Mouse (Mus musculus) layer of hippocampus, adult 11-12 months (tissue): Measurements from ENCODE around the gene Pex16.
A peak's percentile ranks its signal among the peaks of the same experiment; 100 is the strongest.
"Not testable (repeated sequence)": the region's sequence is repeated elsewhere in the genome, so short reads cannot be mapped to it uniquely, and the experiment has no call there.

ENCODE experiments used
- DNase-seq: peaks from one replicate; pipeline ENCODE4 v3.0.0; 2022; ENCODE audit warnings: low spot score

Pex16 gene

DNA sequence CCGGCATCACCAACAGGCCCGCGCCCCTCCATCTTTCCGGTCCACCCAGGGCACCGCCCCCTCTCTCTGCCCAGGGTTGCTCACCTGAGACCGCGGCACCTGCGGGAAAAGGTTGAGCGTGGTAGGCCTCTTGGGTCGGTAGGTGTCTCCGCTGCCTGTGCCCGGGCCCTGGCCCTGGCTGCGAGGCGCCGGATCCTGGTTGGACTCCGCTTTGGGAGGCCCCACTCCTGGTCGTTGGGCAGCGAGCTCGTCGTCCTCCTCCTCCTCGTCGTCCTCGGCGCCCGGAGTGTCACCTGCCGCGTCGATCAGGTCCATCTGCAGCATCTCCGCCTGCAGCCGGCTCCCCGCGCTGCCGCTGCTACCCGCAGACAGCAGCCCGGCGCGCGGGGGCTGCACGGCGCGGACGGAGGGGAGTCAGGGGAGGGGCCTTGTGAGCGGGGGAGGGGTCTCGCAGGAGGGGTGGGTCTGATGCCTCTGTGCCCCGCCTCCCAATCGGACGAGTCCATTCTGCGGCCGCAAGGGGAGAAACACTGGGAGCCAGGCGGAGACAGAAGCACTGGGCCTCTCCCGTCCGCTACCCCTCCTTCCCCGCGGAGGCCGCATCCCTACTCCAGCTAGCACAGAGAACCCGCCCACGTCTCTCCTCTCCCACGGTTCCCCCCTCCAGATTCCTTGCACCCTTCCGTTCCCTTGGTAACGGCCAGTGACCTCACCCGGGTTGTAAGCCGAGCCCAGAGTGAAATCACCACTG lies 14.6 kb downstream of the Pex16 start:
- DNase-seq = peak; percentile 94

DNA sequence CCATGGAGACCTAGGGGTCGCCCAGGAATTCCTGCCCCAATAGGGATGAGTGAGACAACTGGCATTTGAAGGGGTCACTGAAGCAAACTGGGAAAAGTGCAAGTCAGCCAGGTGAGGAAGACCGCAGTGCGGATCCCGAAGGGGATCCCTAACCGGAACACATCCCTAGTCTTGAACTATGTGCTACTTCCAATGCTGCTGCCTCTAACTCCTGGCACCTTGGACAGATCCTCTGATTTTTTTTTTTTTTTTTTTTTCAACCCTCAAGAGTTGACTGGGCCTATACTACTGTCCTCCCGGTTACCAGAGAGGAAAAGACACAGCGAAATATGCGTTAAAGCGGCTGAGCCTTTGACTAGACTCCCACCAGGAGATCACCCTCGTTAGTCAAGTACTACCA lies 15.2 kb downstream of the Pex16 start:
- no peak for DNase-seq

DNA sequence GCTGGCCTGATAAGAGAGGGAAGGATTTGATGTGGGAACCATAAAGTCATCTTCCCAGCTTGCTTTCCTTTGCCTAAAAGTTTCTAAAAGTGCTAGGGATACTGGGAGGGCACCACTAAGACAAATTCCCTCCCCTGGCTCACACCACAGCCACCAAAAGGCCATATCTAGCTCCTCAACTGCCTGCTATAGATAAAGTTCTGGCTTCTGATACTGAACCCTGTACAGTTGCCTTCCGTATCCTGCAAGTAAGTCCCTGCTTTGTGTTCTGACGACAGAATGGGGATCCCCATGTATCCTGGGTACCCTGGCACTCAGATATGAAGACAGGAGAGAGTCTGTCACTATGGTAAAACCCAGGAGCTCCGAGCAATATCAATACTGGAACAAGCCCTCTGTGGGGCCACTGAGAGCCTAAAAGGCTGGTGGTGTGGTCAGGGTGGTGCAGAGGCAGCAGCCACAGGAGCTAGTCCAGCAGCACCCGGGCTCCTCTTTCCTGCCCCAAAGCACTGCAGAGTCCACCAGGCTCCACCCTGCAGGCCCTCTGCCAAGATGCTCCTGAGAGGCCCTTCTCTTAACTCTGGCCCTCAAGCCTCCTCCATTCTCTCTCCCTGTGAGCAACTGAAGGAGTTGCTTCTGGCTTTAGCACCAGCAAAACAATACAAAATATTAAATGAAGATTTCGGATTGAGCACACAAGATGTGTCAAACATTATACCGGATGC lies 15.9 kb downstream of the Pex16 start:
- no peak for DNase-seq

DNA sequence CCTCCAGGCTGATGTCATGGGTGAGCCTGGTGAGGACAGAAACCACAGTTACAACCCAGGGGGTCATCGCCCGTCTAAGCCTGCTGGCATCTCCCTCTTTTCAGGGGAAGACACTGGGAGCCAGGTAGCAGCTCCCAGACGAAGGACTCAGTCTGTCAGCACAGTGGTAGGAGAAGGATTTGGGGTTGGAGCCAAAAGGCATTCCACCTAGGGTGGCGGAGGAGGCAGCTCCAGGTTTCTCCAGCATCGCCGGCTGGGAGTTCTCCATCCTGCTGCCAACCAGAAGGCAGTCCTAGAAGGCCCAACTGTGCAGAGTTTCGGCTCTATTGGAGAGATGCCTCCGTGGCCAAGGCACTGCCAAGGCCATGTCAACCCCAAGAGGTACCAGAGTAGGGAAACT lies 16.6 kb downstream of the Pex16 start:
- no peak for DNase-seq

DNA sequence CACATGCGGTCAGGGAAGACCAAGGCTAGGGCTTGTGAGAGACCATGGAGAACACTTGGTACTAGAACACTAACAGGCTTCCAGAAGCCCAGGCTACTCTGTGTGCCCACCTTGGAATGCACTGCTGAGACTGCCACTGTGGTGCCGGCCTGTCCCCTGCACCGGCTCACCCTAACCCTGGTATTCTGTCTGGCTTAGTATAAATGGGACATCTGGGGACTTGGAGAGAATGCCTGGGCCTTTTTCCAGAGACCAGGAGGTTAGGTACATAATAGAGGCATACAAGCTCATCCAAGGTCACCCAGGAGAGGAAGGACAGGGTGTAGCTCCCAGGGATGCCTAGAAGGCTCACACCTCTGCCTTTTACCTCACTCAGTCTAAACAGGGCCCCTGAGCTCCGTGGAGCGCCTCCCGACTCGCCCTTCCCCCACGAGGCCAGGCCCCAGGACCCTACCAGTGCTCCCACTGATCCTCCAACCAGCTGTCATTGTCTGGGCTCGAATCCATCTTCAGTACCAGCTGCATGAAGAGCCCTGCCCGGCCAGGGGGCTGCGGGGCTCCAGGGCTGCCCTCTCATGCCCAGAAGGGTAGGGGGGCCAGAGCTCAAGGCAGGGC lies 17.3 kb downstream of the Pex16 start:
- no peak for DNase-seq

DNA sequence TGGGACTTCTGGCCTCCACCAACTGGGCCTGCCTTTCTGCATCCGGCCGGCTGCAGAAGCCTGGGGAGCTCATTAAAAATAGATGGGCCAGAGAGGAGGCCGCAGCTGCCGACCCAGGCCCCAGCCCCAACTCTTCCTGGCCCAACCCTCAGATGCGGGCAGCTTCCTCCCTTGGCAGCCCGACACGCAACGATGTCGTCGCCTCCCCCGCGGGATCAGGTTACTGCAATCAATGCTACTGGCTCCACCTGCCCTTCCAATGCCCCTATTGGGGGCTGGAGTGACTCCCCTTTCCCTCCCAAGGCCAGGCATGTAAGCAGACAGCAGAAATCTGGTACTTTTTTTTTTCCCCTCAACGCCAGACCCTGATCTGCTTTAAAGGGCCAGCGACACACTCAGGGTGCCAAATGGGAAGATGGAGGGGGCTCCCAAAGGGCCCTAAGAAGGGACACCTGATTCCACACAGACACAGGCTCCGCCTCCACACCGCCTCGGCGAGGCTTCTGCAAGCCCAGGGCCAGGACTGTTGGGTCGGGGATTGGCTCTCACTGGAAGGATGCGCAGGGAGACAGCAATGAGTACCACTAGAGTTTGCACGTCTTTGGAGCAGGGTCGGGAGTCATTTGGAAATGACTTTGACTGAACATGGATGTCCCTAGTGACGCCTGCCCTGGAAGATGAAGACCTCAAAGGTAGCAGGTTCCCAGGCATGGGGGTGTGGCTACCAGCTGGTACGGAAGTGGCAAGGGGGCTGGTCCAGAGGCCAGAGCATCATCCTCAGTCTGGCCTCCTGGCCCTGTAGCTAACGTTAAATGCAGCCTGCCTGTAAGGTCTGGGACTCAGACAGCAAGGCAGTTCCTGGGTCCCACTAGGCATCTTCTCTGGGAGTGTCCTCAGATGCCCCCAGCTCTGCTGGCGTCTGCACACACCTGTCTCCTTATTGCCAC lies 18.1 kb downstream of the Pex16 start:
- no peak for DNase-seq

DNA sequence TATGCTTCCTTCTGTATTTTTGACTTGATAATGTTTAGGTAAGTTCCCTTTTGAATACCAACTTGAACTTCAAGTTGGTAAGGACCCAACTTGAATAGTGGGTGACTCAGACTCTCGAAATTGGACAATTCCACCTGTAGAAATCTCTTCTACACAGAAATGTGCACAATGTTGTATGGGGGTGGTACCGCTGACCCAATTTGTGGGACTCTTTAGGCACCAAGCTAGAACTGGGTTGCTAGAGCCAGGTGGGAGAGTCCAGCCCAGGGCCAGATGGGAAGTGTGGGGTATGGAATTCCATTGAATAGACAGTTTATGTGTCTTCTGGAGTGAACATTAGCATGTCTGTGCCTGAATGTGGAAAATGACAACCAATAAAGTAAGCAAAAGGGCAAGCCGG lies 21.1 kb downstream of the Pex16 start:
- DNase-seq = no peak

DNA sequence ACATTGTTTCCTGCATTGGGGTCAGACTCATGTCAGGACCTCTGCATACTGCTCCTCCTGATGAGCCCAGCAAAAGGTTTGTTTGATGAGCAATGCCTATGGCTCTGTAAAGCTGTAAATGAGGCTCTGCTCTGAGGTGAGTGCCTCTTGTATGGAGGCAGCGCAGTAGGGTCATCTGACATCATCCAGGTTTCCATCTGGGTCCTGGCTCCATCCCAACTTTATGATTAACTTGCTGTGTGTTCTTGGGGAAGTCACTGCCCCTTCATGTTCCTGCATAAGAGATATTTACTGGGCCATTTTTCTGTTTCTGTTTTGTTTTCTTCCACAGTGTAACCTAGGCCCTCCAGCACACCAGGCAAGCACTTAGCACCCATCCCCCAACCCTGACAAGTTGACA lies 23.0 kb downstream of the Pex16 start:
- DNase-seq = no peak

DNA sequence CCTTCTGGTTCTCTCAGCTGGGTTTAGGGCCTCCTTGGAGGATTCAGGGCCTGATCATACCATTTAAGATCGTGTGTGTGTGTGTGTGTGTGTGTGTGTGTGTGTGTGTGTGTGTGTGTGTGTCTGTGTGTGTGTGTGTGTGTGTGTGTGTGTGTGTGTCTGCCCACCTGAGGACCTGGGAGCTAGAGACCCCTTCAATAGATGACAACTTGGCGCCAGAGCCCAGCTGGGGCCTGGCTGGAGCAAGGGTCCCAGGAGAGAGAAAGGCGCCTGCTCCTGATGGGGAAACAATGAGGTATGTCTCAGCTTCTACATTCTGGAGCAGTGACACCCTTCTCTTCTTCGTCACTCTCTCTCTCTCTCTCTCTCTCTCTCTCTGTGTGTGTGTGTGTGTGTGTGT lies 25.4 kb downstream of the Pex16 start:
- not testable (repeated sequence) for DNase-seq

DNA sequence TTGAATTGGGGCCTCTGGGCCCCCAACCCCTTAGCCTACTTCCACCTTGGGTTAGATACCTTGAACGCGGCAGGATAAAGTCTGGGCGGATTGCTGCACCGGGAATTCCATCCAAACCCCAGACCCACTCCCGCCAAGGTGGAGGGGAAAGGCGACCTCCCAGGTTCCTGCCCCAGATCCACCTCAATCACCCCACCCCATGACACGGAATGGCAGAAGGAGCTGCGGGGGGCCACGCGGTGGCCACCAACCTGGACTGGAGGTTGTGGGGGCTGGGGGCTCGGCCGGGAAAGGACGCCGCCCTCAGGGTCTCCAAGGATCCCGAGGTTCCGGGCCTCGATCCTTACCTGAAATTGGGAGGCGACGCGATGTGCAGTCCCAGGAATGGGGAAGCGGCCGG lies 26.2 kb downstream of the Pex16 start:
- no peak for DNase-seq

DNA sequence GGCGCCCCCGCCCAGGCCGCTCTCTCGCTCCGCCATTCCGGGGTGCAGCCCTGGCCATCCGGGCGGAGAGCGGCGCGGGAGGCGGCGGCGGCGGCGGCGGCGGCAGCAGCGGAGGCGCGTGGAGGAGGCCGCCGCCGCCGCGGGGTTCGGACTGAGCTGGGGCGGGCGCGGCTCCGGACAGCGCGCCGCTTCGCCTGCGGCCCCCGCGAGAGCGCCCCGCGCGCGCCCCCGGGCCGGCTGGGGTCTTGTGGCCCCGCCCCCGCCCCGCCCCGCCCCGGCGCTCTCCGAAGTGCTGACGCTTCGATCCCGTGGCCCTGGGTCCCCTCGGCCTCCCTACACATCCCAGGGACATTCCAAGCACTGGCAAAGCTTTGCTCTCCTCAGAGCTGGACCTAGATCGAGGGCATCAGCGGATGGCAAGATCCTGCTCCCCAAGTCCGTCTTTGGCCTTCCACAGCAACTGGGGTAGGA lies 26.6 kb downstream of the Pex16 start, which contains the start of gene Mapk8ip1:
TSS of gene Mapk8ip1 (minus strand) at position 173 of the 471 bp plus-strand sequence.
- no peak for DNase-seq

DNA sequence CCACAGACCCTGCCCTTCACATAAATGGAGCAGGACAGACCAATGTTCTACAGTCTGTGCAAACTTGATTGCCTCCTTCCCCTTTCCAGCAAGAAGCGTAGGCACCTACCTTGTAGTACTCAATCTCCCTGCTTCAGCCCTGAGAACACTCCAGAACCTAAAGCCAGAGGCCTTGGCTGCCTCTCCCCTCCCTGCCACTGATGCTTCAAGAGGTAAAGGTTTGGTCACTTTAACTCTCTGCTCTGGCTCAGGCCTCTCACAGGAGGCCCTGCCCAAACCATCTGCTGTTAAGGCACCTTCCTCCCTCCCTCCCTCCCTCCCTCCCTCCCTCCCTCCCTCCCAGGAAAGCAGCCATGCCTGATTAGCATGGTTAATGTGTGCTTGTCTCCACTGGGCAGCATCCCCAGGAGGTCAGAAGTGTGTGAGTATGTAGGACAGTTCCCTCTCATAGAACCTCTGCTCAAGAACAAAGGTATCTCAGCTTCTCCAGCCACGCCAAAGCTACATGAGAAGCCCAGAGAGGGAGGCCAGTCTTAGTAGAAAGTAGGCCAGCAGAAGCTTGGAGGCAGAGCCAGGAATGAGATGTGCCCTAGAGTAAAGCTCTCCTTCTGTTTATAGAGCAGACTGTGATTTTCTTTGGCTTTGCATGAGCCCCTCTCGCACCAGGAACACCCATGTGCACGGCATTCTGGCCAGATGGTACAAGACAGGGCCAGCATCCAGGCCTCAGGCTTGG lies 28.3 kb downstream of the Pex16 start:
- DNase-seq = no peak

DNA sequence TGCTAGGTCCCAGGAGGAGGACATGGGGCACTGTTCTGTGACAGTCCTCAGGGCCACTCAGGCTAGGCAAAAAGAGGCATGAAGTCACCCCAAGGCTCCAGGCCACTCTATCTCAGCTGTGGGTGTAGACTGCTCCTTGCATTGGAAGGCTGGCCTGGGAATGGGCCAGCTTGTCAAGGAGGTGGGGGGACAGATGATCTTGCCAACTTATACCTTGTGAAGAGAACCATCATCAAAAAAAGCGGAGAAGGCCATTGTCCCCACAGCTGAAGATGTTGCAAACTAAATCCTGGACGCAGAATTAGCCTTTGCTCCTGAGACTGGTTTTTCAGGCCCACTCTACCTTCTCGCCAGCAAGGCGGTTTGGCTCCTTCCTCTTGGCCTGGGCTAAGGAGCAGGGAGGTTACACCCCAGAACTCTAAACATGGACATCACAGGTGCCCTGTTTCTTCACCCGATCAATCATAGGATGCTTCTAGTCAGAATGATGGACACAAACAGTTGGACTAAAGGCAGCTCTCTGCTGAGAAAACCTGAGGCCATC lies 29.4 kb downstream of the Pex16 start:
- DNase-seq = no peak

DNA sequence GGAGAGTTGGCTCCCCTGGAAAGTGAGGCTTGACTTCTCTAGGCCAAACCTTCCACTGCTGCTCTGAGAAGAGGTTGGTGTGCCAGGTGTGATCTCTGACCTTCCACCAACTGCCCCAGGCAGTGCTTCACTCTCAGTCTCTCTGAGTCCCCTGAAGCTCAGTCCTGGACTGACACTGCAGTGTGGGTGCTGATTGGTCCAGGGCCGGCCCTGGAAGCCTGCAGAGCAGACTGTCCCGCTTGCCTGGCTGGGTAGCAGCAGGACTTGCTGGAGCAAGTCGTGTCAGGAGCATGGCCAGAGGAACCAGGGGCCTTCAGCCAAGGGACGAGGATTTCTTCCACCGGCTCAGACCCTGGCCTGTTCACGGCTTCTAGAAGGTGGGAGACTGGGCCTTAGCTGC lies 30.3 kb downstream of the Pex16 start:
- DNase-seq = no peak

DNA sequence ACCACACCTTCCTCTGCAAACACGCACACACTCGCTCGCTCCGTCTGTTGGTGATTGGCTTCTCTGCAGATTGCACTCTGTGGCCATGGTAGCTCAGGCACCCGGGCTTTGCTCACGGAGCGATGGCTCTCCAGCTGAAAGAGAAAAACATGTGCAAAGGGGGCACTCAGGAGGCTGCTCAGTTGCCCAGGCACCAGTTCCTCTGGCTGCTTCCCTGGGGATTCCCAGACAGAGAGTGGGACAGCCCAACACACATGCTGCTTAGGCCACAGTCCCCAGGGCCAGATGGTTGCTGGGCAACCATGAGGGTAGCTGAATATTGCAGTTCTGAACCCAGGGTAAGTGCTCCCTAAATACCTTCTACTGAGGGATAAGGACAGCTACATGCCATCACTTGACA lies 31.2 kb downstream of the Pex16 start:
- no peak for DNase-seq

DNA sequence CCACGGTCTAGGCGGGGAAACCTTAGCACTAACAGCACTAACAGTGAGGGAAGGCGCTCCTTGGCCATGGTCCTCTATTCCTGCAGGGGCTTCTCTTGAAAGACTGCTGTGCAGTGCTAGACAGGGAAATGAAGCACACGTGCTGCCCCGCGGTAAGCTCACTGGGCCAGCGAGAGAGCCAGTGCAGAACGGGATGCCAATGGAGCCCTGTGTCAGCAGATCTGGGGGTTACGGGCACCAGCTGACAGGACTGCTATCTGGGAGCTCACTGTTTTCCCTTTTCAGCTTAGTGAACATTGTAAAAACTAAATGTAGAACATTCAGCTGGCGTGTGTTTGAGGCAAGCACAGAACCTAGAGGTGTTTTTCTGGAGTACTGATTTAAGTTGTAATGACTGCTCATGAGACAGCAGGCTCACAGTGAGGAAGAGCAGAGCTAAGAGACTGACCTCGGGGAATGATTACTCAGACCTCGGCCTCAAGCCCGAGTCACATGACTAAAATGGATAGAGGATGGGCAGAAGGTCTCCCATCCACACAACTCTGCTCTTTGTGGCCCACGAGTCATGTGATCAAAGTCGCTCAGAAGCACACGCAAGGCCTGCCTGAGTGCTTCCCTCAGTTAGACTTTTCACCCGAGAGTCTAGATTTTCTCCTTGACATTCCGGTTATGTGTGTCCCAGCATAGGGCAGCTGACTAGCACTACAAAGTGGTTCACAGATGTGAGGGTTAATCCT lies 34.0 kb downstream of the Pex16 start:
- no peak for DNase-seq

DNA sequence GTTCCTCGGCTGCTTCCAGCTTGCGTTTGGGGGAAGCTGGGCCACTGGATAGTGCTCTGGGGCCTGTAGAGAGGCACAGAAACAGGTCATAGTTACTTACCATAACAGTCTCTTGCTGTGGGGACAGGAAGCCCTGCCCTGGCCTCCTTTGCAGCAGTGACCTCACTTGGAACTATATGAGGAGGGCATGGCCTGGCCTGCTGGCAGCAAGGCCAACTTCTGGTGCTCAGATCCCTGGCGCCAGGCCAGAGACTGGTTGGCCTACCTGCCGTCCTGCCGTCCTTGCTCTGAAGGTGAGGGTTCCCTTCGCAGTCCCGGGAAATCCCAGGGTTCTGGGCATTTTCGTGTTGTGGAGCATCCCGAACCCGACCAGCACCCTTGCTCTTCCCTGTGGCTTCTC lies 37.2 kb downstream of the Pex16 start:
- no peak for DNase-seq

DNA sequence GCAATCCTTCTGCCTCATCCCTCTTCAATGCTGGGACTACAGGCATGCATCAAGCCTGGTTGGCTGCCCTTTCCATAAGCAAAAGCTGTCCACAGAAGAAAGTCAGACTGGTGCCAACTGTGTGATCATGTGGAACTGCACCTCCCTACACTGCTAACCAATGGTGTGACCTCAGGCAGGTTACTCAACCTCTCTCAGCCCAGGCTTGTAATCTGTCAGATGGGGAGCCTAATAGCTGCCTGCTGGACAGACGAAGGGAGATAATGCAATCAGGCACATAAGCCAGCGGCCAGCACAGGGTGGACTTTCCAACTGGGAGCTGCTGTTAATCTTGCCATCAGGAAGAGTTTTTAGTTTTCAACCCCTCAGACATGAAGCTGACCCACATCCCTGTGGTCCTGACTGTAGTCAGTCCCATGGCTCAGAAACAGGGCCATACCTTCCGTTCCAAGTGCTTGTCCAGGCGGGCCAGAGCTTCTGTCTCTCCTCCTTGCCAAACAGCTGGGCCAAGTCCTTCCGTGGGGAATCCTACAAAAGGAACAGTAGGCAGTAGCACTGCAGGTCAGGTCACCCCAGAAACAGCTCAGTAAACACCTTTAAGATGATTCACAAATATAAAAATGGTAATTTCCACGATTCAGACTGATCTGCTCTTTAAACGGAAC lies 47.4 kb downstream of the Pex16 start:
- DNase-seq = no peak

DNA sequence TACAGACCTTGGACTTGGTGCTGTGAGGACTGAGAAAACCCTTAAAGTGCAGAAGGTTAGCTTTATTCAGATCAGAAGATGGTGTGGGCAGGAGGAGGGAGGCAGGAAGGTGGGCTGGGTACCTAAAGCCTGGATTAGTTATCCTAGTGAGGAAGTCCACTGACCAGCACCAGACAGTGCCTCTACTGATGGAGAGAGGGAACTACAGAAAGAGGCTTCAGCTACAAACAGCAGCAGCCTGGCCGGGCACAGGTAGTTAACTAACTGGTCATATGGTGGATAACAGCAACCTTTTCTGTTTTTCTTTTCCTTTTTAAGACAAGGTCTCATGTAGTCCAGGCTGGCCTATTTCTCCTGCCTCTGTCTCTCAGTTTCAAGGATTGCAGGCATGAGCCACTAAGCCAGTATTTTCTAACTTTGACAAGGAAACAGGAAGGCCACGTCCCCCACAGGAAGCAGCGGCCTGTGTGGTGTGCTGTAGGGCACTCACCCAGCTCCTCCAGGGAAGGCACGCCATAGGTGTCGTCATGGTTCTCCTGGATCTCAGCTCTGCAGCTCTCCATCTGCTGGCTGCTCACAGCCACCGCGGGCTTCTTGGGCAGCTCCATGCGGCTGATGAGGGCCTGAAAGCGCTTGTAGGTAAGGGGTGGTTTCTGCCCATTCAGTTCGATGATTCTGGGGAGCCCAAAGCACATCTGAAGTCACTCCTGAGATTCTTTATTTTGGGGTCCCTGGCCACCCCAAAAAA lies 48.1 kb downstream of the Pex16 start:
- no peak for DNase-seq
